In the genomic region with DNA sequence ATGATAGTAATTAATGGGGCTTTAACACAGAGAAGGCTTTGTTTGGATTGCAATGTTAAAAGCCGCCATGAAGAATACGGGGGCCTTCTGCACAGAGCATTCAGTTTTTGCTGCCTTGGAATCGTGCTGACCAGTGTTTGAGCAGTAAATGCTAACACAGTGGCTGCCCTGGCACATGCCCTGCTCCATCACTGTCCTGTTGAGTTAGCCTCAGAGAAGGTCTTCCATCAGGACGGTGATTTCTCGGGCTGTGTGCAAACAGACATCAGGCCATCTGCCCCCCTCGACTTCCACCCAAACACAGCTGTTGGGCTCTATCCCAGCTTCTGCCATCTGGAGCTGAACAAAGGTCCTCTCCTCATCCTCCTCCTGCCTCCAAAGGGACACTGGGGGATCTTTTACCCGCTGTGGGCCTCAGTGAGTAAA, we compare ENCODE assay signal across 15 mouse cellular contexts.
DNase-seq lines count a peak whose midpoint lies in the region; ATAC-seq and TF ChIP-seq lines count a peak whose summit lies in the region.
"Had no signal": no experiment of that assay in that cellular context is flagged by ENCODE, and none has a peak within 500 bp of the region (broad histone marks: within the 10 kb centered on the region; RNA-seq: fewer than 3 reads in every experiment).

No protein-coding gene starts in this region.

- H3K4me1 ChIP-seq in forebrain, postnatal 0 days (ENCODE audit: insufficient read depth): no peaks in the 10 kb centered on the region
- peaks cover 9% of the 10 kb centered on the region for H3K4me1 ChIP-seq in neural tube, embryonic 12.5 days
- H3K4me1 ChIP-seq: embryonic facial prominence, embryonic 15.5 days; heart, embryonic 13.5 days; limb, embryonic 12.5 days had no signal

- DNase-seq in cerebellum, postnatal 10 days: peak; percentile 51 to 63
- DNase-seq in cerebellum, adult 18-20 months: no peak
- DNase-seq in embryo, embryonic 10.5 days (ENCODE audit: low spot score): peak; percentile 22
- DNase-seq in forebrain, postnatal 0 days: peak; percentile 31
- no peak for DNase-seq in testis, postnatal 14 days (ENCODE audit: low spot score)
- no peak for DNase-seq in T-cell, adult 2 months (ENCODE audit: low spot score)
- no peak for DNase-seq in c-Kit-positive CD71-positive TER-119-positive erythroid progenitor cells, embryonic 14.5 days (ENCODE audit: low spot score)
- DNase-seq: adrenal gland, postnatal 25 days; cerebellum, adult 2 months; kidney, adult 11 months; liver, postnatal 0 days had no signal

- no peaks in the 10 kb centered on the region for H3K27me3 ChIP-seq in forebrain, postnatal 0 days (ENCODE audit: insufficient read depth, low read length)
- no peaks in the 10 kb centered on the region for H3K27me3 ChIP-seq in neural tube, embryonic 12.5 days (replicated peaks)
- H3K27me3 ChIP-seq: embryonic facial prominence, embryonic 15.5 days; heart, embryonic 13.5 days; limb, embryonic 12.5 days had no signal

- WGBS in forebrain, postnatal 0 days: 16% methylated on average over 7 of the region's 7 CpGs
- 25% methylated on average over 7 of the region's 7 CpGs for WGBS in neural tube, embryonic 12.5 days

- ATAC-seq in forebrain, postnatal 0 days: peak; percentile 66
- peak; percentile 79 for ATAC-seq in neural tube, embryonic 12.5 days (ENCODE audit: low FRiP score, low read depth)
- ATAC-seq: liver, postnatal 0 days had no signal

- H3K9ac ChIP-seq in forebrain, postnatal 0 days: no peak overlapping the region
- no peak overlapping the region for H3K9ac ChIP-seq in neural tube, embryonic 12.5 days
- H3K9ac ChIP-seq: embryonic facial prominence, embryonic 15.5 days; heart, embryonic 13.5 days; limb, embryonic 12.5 days; liver, postnatal 0 days had no signal

- no peak overlapping the region for H3K4me3 ChIP-seq in forebrain, postnatal 0 days (ENCODE audit: low read depth, low read length)
- no peak overlapping the region for H3K4me3 ChIP-seq in neural tube, embryonic 12.5 days
- H3K4me3 ChIP-seq: embryonic facial prominence, embryonic 15.5 days; heart, embryonic 13.5 days; limb, embryonic 12.5 days had no signal

- no peak overlapping the region for H3K27ac ChIP-seq in forebrain, postnatal 0 days (ENCODE audit: low read depth, low read length)
- no peak overlapping the region for H3K27ac ChIP-seq in neural tube, embryonic 12.5 days
- H3K27ac ChIP-seq: embryonic facial prominence, embryonic 15.5 days; heart, embryonic 13.5 days; limb, embryonic 12.5 days had no signal

- no peaks in the 10 kb centered on the region for H3K9me3 ChIP-seq in forebrain, postnatal 0 days (ENCODE audit: low read length)
- no peaks in the 10 kb centered on the region for H3K9me3 ChIP-seq in neural tube, embryonic 12.5 days
- H3K9me3 ChIP-seq: embryonic facial prominence, embryonic 15.5 days; heart, embryonic 13.5 days; limb, embryonic 12.5 days had no signal

- no peak for TF ChIP-seq CTCF in forebrain, postnatal 0 days (IDR thresholded peaks at IDR 0.05; ENCODE audit: low read depth)

- H3K36me3 ChIP-seq in forebrain, postnatal 0 days (ENCODE audit: insufficient read depth): no peaks in the 10 kb centered on the region
- H3K36me3 ChIP-seq in neural tube, embryonic 12.5 days: no peaks in the 10 kb centered on the region
- H3K36me3 ChIP-seq: embryonic facial prominence, embryonic 15.5 days; heart, embryonic 13.5 days; limb, embryonic 12.5 days had no signal

- H3K4me2 ChIP-seq in forebrain, postnatal 0 days (ENCODE audit: low read depth): no peak overlapping the region
- no peak overlapping the region for H3K4me2 ChIP-seq in neural tube, embryonic 12.5 days (replicated peaks)
- H3K4me2 ChIP-seq: embryonic facial prominence, embryonic 15.5 days; heart, embryonic 13.5 days; limb, embryonic 12.5 days had no signal

Comparison
In these comparisons a context has a peak if more than half of its experiments do, and no peak if none do; other contexts are left out.
1. DNase-seq: peak in cerebellum, postnatal 10 days (2 of 2), embryo, embryonic 10.5 days (single experiment) and forebrain, postnatal 0 days (single experiment); none in cerebellum, adult 18-20 months (0 of 2), testis, postnatal 14 days (single experiment), T-cell, adult 2 months (single experiment) and c-Kit-positive CD71-positive TER-119-positive erythroid progenitor cells, embryonic 14.5 days (single experiment).